Mouse (Mus musculus): ENCODE data around the gene Gadd45b. TPM values are rescaled to one million over a fixed set of nuclear protein-coding genes. Genes with fewer than 3 reads are reported as not detected.
A peak's percentile ranks its signal among the peaks of the same experiment; 100 is the strongest.

The Gadd45b gene
- total and polyA plus RNA-seq, 3 experiments, result 14.9 to 52.5 (median 24.4) TPM

DNA sequence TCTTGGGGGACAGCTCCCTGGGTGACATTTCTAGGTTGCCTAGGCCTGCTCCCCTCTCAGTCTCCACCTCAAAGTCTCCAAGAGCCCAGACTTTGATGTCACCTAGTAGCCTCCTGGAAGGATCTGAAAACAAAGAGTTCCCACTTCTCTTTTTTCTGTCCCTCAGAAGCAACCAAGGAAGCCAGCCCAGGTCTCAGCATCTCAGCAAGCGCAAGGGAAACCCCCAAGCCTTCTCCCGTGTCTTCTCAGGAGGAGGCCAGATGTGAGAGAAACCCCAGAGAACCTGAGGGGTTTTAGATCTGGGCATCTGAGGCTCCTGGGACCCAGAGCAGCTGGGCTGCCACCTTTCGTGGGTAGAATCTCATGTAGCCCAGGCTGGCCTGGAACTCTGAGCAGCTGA, 39.4 kb downstream of the Gadd45b start:
- peak; percentile 88 for DNase-seq (ENCODE audit: extremely low read depth)
- peak overlapping the region; percentile 97 for H3K27ac ChIP-seq (ENCODE audit: insufficient read depth, low read depth)
- H3K36me3 ChIP-seq (replicated peaks in 1 of 2; ENCODE audit: control insufficient read depth in 1 of 2, insufficient read depth in 1 of 2, low read length in 1 of 2), result no peaks in the 10 kb centered on the region
- dilution Hi-C loops (cut with MboI; ENCODE audit: extremely low pct_ligation_motif_present, extremely low pct_unique_long_range_greater_than_20kb, low sequenced_read_pairs), result no loop called here
- H3K79me2 ChIP-seq (replicated peaks; ENCODE audit: control insufficient read depth, extremely low read depth, insufficient read depth, poor library complexity, severe bottlenecking), result no peaks in the 10 kb centered on the region
- peaks cover 39 to 57% of the 10 kb centered on the region in 2 experiments for H3K4me1 ChIP-seq (ENCODE audit: control insufficient read depth in 1 of 2, insufficient read depth in 2 of 2)
- in situ Hi-C loops (cut with MboI; ENCODE audit: low pct_ligation_motif_present, low pct_unique_long_range_greater_than_20kb, low sequenced_read_pairs), result loop anchor here (5.0 kb wide), 1 partner anchor 37 kb away; the partner anchor contains the start of gene Gadd45b
- peaks cover 5% of the 10 kb centered on the region for H3K9me3 ChIP-seq (replicated peaks; ENCODE audit: low read length)
- no peak overlapping the region for H3K4me3 ChIP-seq (replicated peaks in 1 of 3; ENCODE audit: low read depth in 2 of 3, low read length in 2 of 3, poor library complexity in 1 of 3)
- no peaks in the 10 kb centered on the region for H3K27me3 ChIP-seq (replicated peaks)
- peak; percentile 97 for TF ChIP-seq TCF12 (IDR thresholded peaks at IDR 0.05; ENCODE audit: low read depth, low read length)
- TF ChIP-seq IRF4 (IDR thresholded peaks at IDR 0.05; ENCODE audit: low read depth, low read length), result peak; percentile 98
- no peak; the same call in 1 of the 2 replicates for TF ChIP-seq ELF1 (IDR thresholded peaks at IDR 0.05; ENCODE audit: low read depth, low read length)
- TF ChIP-seq CHD2 (IDR thresholded peaks at IDR 0.05; ENCODE audit: low read length), result peak; percentile 80
- no peak for TF ChIP-seq E2F4 (IDR thresholded peaks at IDR 0.05; ENCODE audit: insufficient replicate concordance, low read depth, low read length)
- TF ChIP-seq TBP (conservative IDR thresholded peaks at IDR 0.05; ENCODE audit: low read depth, low read length), result 0 out of 2 replicates have a peak, but pooled peaks have one; percentile 41
- peak; percentile 78; the same call in 1 of the 2 replicates for TF ChIP-seq MEF2A (IDR thresholded peaks at IDR 0.05; ENCODE audit: borderline replicate concordance, low read depth, low read length)
- TF ChIP-seq ETS1 (conservative IDR thresholded peaks at IDR 0.05; ENCODE audit: low read depth, low read length), result peak; percentile 96
- TF ChIP-seq MAZ (IDR thresholded peaks at IDR 0.05; ENCODE audit: low read depth, low read length), result 0 out of 2 replicates have a peak, but pooled peaks have one; percentile 64
- peak; percentile 98 for TF ChIP-seq EP300 (IDR thresholded peaks at IDR 0.05; ENCODE audit: low read length)
- TF ChIP-seq MAFK (IDR thresholded peaks at IDR 0.05; ENCODE audit: insufficient replicate concordance, low read length), result 0 out of 2 replicates have a peak, but pooled peaks have one; percentile 5
- TF ChIP-seq ZNF384 (IDR thresholded peaks at IDR 0.05; ENCODE audit: low read depth, low read length), result peak; percentile 71
- peak; percentile 88 for TF ChIP-seq BHLHE40 (IDR thresholded peaks at IDR 0.05; ENCODE audit: low read depth, low read length)
- no peak for TF ChIP-seq MXI1 (IDR thresholded peaks at IDR 0.05; ENCODE audit: low read depth, low read length)
- peak; percentile 51; the same call in 1 of the 2 replicates for TF ChIP-seq MYC (IDR thresholded peaks at IDR 0.05; ENCODE audit: low read depth, low read length)
- peak; percentile 71; the same call in 1 of the 2 replicates for TF ChIP-seq UBTF (IDR thresholded peaks at IDR 0.05; ENCODE audit: low read depth, low read length)
- no peak for TF ChIP-seq HCFC1 (IDR thresholded peaks at IDR 0.05; ENCODE audit: low read depth, low read length)
- no peak for TF ChIP-seq POLR2A (IDR thresholded peaks at IDR 0.05; ENCODE audit: low read depth, low read length)
- TF ChIP-seq ZKSCAN1 (IDR thresholded peaks at IDR 0.05; ENCODE audit: borderline replicate concordance, low read depth, low read length), result no peak
- no peak; the same call in 1 of the 2 replicates for TF ChIP-seq RAD21 (IDR thresholded peaks at IDR 0.05; ENCODE audit: low read depth, low read length)
- TF ChIP-seq RCOR1 (conservative IDR thresholded peaks at IDR 0.05; ENCODE audit: low read depth, low read length), result peak; percentile 94
- H3K4me2 ChIP-seq (ENCODE audit: insufficient read depth, low read depth, poor library complexity, severe bottlenecking), result peak overlapping the region; percentile 10
- H3K9ac ChIP-seq (ENCODE audit: insufficient read depth, low read depth), result no peak overlapping the region

Data from CH12.LX (cell line).